Mouse (Mus musculus) right cerebral cortex, postnatal 25 days (tissue): Measurements from ENCODE around the gene Dnase1l3.

Source experiments
- DNase-seq: peaks from one replicate; pipeline ENCODE4 v3.0.0; 2022

The Dnase1l3 gene

DNA sequence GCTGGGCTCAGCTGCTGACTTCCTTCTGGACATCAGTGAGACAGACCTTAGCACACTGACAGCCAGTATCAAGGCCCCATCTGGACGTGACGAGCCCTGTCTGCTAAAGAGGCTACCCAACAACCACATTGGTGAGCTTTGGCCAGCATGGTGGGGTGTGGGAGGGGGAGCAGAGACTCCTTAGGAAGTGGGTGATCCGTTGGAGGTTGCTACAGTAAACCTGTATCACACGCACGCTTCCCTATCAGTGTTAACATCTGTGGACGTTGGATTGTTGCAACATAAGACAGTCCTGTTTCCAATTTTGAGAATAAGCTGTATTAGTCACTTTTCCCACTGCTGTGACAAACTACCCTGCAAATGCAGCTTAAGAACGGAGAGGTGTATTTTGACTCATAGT is 65.3 kb downstream of the Dnase1l3 start:
- DNase-seq: no peak

DNA sequence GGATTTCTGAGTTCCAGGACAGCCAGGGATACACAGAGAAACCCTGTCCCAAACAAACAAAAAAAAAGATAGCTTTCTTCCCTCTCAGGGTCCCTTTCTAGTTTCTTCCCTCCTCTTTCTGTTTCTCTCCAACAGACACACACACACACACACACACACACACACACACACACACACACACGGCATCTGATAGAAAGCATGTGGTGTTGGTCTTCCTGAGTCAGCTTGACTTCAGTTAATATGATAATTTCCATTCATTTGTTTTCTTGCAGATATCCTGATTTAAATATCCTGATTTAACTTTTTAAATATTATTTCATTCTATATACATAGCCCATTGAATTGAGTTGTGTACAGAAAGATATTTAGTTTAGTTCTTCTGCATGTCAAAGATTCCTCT is 66.0 kb downstream of the Dnase1l3 start:
- DNase-seq: no peak

DNA sequence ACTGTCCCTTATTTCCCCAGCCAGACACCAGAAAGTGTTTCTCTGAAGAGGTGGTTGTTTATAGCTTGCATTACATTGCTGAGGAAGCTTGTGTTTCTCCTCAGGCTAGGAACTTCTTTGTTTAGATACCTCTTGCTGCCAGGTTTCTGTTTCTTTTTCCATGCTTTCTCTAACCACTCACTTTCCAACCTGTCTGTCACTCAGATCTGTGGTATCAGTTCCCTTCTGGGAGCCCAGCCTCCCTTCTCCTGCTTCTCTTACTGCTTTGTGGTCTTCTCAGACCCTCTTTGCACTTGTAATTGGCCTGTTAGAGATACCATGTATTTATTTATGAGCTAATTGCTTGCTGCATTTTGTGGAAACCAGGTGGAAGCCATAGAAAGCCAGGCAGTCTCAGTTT is 70.7 kb downstream of the Dnase1l3 start:
- no peak for DNase-seq

DNA sequence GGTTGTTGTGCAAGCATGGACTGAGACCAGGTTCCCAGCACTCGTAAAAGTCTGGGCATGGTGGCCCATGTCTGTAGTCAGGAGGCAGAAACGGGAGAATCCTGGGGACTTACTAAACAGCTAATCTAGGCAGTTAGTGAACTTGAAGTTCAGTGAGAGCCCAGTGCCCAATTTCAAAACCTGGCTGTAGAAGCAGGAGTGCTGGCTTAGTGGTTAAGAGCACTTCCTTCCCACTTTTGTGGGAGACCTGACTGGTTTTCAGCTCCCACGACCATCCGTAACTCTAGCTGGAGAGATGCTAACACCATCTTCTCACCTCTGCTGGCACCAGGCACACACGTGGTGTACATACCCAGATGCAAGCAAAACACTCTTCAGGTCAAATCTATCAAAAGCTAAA is 72.9 kb downstream of the Dnase1l3 start:
- no peak for DNase-seq

DNA sequence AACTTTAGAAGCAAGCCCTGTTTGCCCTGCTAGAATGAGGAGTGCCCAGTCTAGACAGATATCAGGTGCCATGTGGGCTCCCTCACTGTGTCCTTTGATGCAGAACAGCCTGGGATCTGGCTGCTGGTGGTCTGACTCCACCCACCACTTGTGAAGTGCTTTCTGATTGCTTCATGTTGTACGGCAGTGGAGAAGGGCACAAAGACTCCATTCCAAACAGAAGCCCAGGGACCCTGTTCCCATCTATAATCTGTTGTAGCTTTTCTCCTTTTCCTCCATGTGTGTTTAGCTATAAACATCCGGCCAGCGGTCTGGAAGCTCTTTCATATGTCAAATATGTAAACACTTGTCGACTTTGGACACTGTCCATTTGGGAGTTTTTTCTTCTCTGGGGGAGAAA is 74.5 kb downstream of the Dnase1l3 start:
- DNase-seq: no peak

DNA sequence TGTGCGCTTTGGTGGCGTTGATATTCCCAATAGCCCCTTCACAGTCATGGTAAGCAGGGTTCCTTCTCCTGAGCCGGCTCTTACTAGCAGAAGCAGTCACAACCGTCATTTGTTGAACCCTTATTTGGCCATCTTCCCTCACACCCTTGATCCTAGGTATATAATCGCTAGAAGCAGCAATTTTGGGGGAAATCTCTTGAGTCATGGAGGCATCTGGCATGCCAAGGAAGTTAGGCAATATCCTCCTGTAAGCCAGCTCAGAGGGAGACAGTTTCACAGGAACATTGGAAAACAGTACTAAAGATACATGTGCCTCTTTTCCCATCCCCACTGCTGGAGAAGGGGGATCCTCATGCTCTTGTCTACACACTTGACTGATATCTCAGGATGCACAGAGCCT is 75.1 kb downstream of the Dnase1l3 start:
- no peak for DNase-seq

DNA sequence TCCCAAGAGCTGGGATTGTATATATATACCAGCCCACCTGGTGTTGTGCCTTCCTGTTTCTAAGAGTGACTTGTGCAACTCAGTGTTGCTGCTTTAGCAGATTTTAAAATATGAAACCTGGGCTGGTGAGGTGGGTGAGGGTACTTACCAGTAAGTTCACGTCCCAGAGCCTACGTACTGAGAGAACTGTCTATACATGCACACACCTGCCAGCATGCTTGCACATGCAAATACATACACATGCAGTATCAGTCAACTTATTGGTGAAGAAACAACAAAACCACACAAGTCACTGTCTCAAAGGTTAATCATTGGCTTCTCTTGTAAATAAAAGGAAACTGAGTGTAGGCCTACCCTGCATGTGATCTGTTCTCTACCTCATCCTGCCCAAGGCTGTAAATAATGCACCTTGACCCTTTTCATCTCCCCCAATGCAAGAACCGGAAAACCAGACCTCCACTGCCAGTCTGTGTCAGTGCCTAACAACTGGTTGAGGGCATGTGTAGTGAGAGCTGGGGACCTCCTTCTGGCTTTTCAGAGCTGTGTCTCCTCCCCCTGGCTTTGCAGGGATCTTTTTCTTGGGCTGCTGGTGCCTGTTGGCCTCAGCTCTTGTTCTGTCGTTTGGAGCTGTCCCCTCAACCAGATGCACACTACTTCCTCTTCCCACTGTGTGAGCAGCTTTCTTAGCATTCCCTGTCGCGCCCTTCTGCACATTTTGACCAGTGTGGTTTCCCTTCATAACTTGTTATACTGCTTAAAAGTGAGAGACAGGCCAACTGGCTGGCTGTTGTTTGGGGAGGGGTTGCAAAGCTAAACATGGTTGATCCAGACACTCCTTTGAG is 76.0 kb downstream of the Dnase1l3 start:
- no peak for DNase-seq
